Mouse (Mus musculus): ENCODE data around the gene Polr2h. TPM values are rescaled to one million over a fixed set of nuclear protein-coding genes. Genes with fewer than 3 reads are reported as not detected.

Gene Polr2h
- total and polyA plus RNA-seq, 3 experiments: 117 to 183 (median 157) TPM

DNA sequence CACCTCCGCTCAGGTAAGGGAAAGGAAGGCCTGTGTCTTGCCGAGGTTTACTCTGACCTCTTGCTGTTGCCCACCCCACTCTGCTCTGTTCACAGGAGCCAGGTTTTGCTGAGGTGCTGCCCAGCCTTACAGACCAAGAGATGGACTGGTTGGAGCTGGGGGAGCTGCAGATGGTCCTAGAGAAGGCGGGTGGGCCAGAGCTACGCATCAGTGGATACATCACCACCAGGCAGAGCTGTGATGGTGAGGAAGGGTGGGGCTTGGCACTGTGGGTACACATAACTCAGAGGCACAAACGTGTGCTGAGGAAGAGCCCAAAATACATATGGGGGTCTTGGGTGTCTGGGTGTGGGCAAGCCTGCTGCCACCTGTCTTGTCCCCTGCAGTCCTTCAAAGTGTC is 18.2 kb downstream of the Polr2h start:
- H3K27me3 ChIP-seq (replicated peaks): peaks cover 53% of the 10 kb centered on the region
- no peak overlapping the region for H3K9ac ChIP-seq (ENCODE audit: insufficient read depth, low read depth)
- peaks cover under 1 to 5% of the 10 kb centered on the region in 2 experiments; a peak in 1 of 4 replicates for H3K4me1 ChIP-seq (ENCODE audit: control insufficient read depth in 1 of 2, insufficient read depth in 2 of 2)
- H3K27ac ChIP-seq (ENCODE audit: insufficient read depth, low read depth): no peak overlapping the region
- H3K79me2 ChIP-seq (replicated peaks; ENCODE audit: control insufficient read depth, extremely low read depth, insufficient read depth, poor library complexity, severe bottlenecking): no peaks in the 10 kb centered on the region
- H3K36me3 ChIP-seq (replicated peaks in 1 of 2; ENCODE audit: control insufficient read depth in 1 of 2, insufficient read depth in 1 of 2, low read length in 1 of 2): no peaks in the 10 kb centered on the region
- TF ChIP-seq ZC3H11A (IDR thresholded peaks at IDR 0.05; ENCODE audit: low read depth, low read length) (no peak), PAX5 (IDR thresholded peaks at IDR 0.05; ENCODE audit: low read length) (no peak), SIN3A (IDR thresholded peaks at IDR 0.05; ENCODE audit: low read length) (no peak), CHD2 (IDR thresholded peaks at IDR 0.05; ENCODE audit: low read length) (no peak), USF1 (IDR thresholded peaks at IDR 0.05; ENCODE audit: low read depth, low read length) (no peak), HCFC1 (IDR thresholded peaks at IDR 0.05; ENCODE audit: low read depth, low read length) (no peak), MEF2A (IDR thresholded peaks at IDR 0.05; ENCODE audit: borderline replicate concordance, low read depth, low read length) (no peak), JUN (IDR thresholded peaks at IDR 0.05; ENCODE audit: insufficient read depth, low read depth, low read length) (no peak), IRF4 (IDR thresholded peaks at IDR 0.05; ENCODE audit: low read depth, low read length) (no peak), RCOR1 (conservative IDR thresholded peaks at IDR 0.05; ENCODE audit: low read depth, low read length) (no peak), BHLHE40 (IDR thresholded peaks at IDR 0.05; ENCODE audit: low read depth, low read length) (no peak), JUND (conservative IDR thresholded peaks at IDR 0.05; ENCODE audit: low read depth, low read length) (no peak), GABPA (IDR thresholded peaks at IDR 0.05; ENCODE audit: insufficient replicate concordance, low read depth, low read length) (no peak), TBP (conservative IDR thresholded peaks at IDR 0.05; ENCODE audit: low read depth, low read length) (no peak), SMC3 (IDR thresholded peaks at IDR 0.05; ENCODE audit: low read depth, low read length) (no peak)
- DNase-seq (ENCODE audit: extremely low read depth): no peak
- in situ Hi-C loops (cut with MboI; ENCODE audit: low pct_ligation_motif_present, low pct_unique_long_range_greater_than_20kb, low sequenced_read_pairs): no loop called here
- dilution Hi-C loops (cut with MboI; ENCODE audit: extremely low pct_ligation_motif_present, extremely low pct_unique_long_range_greater_than_20kb, low sequenced_read_pairs): no loop called here
- no peak overlapping the region for H3K4me2 ChIP-seq (ENCODE audit: insufficient read depth, low read depth, poor library complexity, severe bottlenecking)
- peaks cover 16% of the 10 kb centered on the region for H3K9me3 ChIP-seq (replicated peaks; ENCODE audit: low read length)
- no peak overlapping the region for H3K4me3 ChIP-seq (replicated peaks in 1 of 3; ENCODE audit: low read depth in 2 of 3, low read length in 2 of 3, poor library complexity in 1 of 3)

DNA sequence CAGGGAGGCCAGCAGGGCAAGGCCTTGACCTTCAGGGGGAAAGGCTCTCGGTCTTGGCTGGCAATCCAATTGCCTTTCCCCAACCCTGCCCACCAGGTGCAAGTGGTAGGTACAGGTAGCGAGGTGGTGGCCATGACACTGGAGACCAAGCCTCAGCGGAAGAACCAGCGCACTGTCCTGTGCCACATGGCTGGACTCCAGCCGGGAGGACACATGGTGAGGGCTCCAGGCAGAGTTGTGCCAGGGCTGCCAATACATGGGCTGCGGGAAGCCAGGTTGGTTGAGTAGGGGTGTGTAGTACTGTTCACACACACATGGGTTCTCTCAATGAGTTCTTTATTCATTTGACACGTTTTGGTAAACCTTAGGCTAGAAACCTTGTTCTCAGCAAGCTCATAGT is 18.7 kb downstream of the Polr2h start:
- TF ChIP-seq ELF1 (IDR thresholded peaks at IDR 0.05; ENCODE audit: low read depth, low read length) (no peak), MAX (IDR thresholded peaks at IDR 0.05; ENCODE audit: low read length) (no peak), MAZ (IDR thresholded peaks at IDR 0.05; ENCODE audit: low read depth, low read length) (no peak), ZNF384 (IDR thresholded peaks at IDR 0.05; ENCODE audit: low read depth, low read length) (no peak), KAT2A (IDR thresholded peaks at IDR 0.05; ENCODE audit: insufficient replicate concordance, low read length) (no peak), JUN (IDR thresholded peaks at IDR 0.05; ENCODE audit: insufficient read depth, low read depth, low read length) (no peak), POLR2A (IDR thresholded peaks at IDR 0.05; ENCODE audit: low read depth, low read length) (no peak), ZKSCAN1 (IDR thresholded peaks at IDR 0.05; ENCODE audit: borderline replicate concordance, low read depth, low read length) (no peak)
- Histone ChIP-seq H3K27ac (ENCODE audit: insufficient read depth, low read depth) (no peak overlapping the region), H3K9me3 (replicated peaks; ENCODE audit: low read length) (peaks cover 16% of the 10 kb centered on the region), H3K36me3 (replicated peaks in 1 of 2; ENCODE audit: control insufficient read depth in 1 of 2, insufficient read depth in 1 of 2, low read length in 1 of 2) (no peaks in the 10 kb centered on the region), H3K79me2 (replicated peaks; ENCODE audit: control insufficient read depth, extremely low read depth, insufficient read depth, poor library complexity, severe bottlenecking) (no peaks in the 10 kb centered on the region), H3K27me3 (replicated peaks) (peaks cover 55% of the 10 kb centered on the region), H3K9ac (ENCODE audit: insufficient read depth, low read depth) (no peak overlapping the region), H3K4me2 (ENCODE audit: insufficient read depth, low read depth, poor library complexity, severe bottlenecking) (no peak overlapping the region), H3K4me1 (ENCODE audit: control insufficient read depth in 1 of 2, insufficient read depth in 2 of 2) (peaks cover 0 to 5% of the 10 kb centered on the region in 2 experiments; a peak in 1 of 4 replicates), H3K4me3 (replicated peaks in 1 of 3; ENCODE audit: low read depth in 2 of 3, low read length in 2 of 3, poor library complexity in 1 of 3) (no peak overlapping the region)
- DNase-seq (ENCODE audit: extremely low read depth): no peak
- in situ Hi-C loops (cut with MboI; ENCODE audit: low pct_ligation_motif_present, low pct_unique_long_range_greater_than_20kb, low sequenced_read_pairs): no loop called here
- dilution Hi-C loops (cut with MboI; ENCODE audit: extremely low pct_ligation_motif_present, extremely low pct_unique_long_range_greater_than_20kb, low sequenced_read_pairs): no loop called here
